Mouse (Mus musculus): ENCODE results near the gene Rbms3.

GRCm38 (mm10) chr9:116817196-116817595, 812.5 kb downstream of the Rbms3 start:
- TF ChIP-seq CTCF (IDR thresholded peaks at IDR 0.05; ENCODE audit: low read depth, low read length) (no peak), POLR2A (IDR thresholded peaks at IDR 0.05; ENCODE audit: extremely low read depth, insufficient read depth, low read length) (no peak)

Data from liver, adult 2 months (tissue).